Mouse (Mus musculus) embryo, embryonic 11.5 days (tissue): ENCODE measurements around the gene Tmem248.
A peak's percentile ranks its signal among the peaks of the same experiment; 100 is the strongest.
"Not testable (repeated sequence)": the region's sequence is repeated elsewhere in the genome, so short reads cannot be mapped to it uniquely, and the experiment has no call there.

Experiments used
- DNase-seq: peaks from one replicate; pipeline ENCODE4 v3.0.0-alpha.2; 2012; ENCODE audit warnings: low read depth, low spot score

Gene Tmem248

DNA sequence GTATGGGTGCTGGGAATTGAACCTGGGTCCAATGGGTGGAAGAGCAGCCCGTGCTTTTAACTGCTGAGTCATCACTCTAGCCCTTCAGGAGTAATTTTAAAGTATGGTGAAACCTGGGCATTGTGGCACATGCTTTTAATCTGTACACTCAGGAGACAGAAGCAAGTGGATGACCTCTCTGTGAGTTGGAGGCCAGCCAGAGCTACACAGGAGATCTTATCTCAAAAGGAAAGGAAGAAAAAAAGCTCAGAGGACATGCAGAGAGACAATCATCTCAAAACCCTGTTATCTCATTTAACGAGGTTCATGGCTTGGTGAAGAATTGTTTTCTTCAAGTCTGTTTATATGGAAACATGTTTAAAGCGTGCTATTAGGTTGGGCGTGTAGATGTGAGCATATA, 12.9 kb upstream of the Tmem248 start:
- no peak for DNase-seq

- no peak for DNase-seq
Measured at GRCm38 (mm10) chr5:130204560-130204959, 12.3 kb upstream of the Tmem248 start.

DNA sequence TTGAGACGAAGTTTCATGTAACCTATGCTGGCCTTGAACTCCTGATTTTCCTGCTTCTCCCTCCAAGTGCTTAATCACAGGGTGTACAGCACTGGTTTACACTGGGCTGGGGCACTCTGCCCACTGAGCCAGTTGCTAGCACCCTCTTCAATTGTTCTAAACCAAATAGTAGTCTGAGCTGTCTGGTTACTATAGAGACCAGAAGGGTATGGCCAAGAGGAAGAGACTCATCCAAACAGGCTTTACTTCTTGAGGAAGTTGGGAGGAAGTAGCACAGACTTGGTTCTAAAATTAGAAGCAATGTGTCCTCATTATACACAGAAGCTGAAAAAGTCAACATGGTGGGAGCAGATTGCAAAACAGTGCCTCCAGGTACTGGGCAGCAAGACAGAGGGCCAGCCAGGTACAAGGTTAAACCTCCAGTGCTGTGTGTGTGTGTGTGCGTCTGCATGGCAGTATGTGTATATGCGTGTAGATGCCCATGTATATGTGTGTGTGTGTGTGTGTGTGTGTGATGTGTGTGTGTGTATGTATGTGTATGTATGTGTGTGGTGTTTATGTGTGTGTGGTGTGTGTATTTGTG, 11.3 kb upstream of the Tmem248 start:
- no peak for DNase-seq

DNA sequence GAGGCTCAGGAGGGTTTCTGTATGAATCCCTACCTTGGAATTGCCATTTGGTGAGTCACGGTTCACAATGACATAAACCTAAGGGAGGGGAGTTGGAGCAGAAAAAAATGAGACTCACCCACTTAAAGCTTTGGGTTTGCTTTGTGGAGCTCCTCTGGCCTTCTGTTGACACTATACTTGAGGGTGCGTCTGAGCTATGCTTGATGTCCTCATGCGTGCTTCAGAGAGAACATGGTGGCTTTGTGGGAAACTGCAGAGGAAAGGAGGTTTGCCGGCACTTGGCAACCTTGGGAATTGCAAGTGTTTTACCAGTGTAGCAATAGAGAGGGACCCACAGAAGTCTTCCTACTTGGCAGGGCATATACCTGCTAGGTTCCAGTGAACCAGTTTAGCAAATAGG, 9.6 kb upstream of the Tmem248 start:
- no peak for DNase-seq

DNA sequence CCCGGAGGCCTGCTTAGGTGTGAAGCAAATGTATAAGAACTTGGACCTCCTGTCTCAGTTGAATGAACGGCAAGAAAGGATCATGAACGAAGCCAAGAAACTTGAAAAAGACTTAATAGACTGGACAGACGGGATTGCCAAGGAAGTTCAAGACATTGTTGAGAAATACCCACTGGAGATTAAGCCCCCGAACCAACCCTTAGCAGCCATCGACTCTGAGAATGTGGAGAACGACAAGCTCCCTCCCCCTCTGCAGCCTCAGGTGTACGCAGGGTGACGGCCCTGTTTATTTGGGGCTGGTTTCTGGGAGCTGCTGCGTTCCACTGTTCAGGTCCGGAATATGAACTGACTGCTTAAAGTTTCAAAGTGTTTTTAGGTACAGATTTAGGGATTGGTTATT, 3.9 kb upstream of the Tmem248 start:
- DNase-seq: no peak

DNA sequence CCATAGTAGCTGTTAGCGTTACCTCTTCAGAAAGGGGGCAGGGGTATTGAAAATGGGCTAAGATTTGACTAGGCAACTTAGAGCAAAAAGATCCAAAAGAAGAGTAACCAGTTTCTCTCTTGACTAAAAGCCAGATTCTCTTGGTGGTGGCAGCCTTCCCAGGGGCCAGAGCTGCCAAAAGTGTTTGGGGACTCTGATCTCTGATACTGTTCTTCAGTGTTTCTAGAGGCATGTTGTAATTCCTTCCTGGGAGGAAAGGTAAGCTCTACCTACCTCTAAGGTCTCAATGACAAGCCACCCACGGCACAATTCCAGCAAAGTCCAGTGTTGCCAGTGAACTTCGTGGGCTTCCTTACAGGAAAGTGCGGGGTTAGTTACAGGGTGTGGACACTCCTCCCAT, 525 bp downstream of the Tmem248 start:
- DNase-seq: no peak

GRCm38 (mm10) chr5:130218336-130218735, 1.5 kb downstream of the Tmem248 start:
- no peak for DNase-seq

DNA sequence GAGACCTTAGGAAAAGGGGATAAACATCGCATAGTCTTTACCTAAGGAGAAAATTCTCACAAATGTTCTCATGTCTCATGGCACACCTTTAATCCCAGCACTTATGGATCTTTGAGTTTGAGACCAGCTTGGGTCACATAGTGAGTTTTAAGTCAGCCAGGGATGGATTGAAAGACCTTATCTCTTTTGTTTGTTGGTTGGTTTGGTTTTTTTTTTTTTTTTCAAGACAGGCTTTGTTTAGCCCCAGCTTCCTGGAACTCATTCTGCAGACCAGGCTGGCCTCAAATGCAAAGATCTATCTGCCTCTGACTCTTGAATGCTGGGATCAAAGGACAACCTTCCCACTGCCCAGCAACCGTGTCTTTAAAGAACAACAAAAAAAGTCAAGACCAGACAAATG, 4.4 kb downstream of the Tmem248 start:
- DNase-seq: no peak

GRCm38 (mm10) chr5:130221760-130222145, 4.9 kb downstream of the Tmem248 start:
- no peak for DNase-seq

DNA sequence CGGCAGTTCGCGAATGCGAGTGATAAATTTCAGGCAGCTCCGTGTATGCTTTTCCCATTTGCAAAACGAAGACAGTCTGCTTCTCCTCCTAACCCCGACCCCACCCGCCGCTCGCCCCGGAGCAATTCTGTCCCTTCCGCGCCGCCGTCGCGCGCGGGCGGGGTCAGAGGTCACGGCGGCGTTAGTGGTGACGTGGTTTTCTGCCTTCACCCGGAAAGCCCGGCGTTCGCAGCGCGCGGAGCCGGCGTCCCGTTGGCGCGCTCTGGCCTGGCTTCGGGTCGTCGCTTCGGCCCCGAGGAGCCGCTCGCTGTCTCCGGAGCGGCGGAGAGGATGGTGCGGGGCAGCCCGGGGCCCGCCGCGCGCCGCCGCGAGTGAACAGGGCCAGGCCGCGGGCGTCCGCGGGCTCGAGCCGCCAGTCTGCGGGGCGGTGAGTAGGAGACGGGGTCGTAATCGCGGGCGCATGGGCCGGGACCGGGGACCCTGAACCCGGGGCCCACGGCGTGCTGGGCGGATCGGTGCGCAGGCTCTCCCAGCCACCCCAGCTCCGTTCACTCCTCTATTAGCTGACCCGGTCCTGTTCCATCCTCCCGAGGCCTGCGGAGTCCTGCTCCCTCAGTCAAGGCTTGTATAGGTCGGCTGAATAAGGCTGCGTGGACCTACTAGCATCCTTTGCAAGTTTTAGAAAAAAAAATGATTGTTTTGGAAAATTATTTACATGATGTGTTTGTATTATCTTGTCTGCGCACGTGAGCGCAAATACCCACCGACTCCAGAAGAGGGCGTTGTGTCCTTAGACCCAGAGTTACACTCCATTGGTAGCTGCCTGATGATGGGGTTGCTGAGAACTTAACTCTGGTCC, 5.5 kb downstream of the Tmem248 start:
- peak; percentile 88 for DNase-seq

DNA sequence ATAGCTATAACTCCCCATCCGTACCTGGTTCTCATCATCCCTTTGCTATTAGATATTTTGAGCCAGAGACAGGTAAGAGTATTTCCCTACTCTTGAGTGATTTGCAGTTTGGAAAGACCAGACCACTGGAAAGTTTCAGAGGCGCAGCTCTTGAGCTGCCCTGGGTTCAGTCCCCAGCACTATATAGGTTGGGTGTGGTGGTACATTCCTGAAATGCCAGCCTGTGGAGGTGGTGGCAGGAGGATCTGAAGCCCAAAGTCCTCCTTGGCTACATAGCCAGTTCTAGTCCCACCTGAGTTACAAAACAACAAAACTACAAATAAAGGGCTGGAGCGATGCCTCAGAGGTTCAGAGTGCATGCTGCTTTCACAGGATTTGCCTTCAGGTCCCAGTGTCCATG, 9.9 kb downstream of the Tmem248 start:
- no peak for DNase-seq

- no peak for DNase-seq
Measured at GRCm38 (mm10) chr5:130228120-130228519, 11.2 kb downstream of the Tmem248 start.

GRCm38 (mm10) chr5:130236302-130236701, 19.4 kb downstream of the Tmem248 start:
- DNase-seq: no peak

GRCm38 (mm10) chr5:130239236-130239635, 22.4 kb downstream of the Tmem248 start:
- no peak for DNase-seq

GRCm38 (mm10) chr5:130239856-130240255, 23.0 kb downstream of the Tmem248 start:
- DNase-seq: no peak

- DNase-seq: no peak
Measured at GRCm38 (mm10) chr5:130241426-130241825, 24.5 kb downstream of the Tmem248 start.

- DNase-seq: no peak
Measured at GRCm38 (mm10) chr5:130247823-130248222, 30.9 kb downstream of the Tmem248 start.

DNA sequence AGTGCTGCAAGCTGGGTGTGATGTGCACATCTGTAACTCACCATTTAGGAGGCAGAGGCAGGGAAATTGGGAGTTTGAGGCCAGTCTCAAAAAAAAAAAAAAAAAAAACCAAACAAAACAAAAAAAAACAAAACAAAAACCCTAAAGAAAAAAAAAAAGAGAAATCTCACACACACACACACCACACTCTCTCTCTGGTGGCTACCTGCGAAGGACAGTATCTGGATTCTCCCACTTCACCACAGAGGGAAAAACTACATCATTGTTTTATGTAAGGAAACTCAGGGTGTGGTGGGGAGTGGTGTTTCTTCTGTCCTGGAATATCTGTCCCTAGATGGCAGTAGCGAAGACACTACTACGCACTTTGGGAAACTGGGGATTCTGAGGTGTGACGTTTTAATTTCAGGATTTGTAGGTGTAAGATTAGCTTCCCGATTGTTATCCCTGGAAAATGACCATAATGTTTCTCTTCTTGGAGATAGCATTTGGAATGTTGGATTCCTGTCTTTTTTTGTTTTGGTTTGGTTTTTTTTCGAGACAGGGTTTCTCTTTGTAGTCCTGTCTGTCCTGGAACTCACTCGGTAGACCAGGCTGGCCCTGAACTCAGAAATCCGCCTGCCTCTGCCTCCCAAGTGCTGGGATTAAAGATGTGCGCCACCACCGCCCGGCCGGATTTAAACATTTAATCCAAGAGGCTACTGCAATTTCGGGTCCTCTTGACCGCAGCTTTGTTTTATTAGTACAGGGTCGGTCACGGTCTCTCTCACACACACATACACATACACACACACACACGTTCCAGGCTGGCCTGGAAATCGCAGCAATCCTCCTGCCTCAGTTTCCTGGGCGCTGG, 37.5 kb downstream of the Tmem248 start:
- no peak for DNase-seq

- peak; percentile 98 for DNase-seq
Measured at GRCm38 (mm10) chr5:130255017-130255720, 38.3 kb downstream of the Tmem248 start, which contains the start of the genes Sbds and Tyw1. TSS of gene Sbds (minus strand) at chr5:130255530. TSS of gene Tyw1 (plus strand) at chr5:130255619.

GRCm38 (mm10) chr5:130255799-130256525, 39.1 kb downstream of the Tmem248 start:
- not testable (repeated sequence) for DNase-seq
